Mouse (Mus musculus) frontal cortex, adult (tissue): ENCODE results near the gene Slc35a1.

Experiments
- ATAC-seq: cut with Nextera tagmentation; 2 replicates; pipeline ENCODE4 v1.9.2; 2017; ENCODE audit warnings: mild to moderate bottlenecking, moderate library complexity, mixed read lengths; ENCODE audit not compliant: low TSS enrichment

Slc35a1 gene

DNA sequence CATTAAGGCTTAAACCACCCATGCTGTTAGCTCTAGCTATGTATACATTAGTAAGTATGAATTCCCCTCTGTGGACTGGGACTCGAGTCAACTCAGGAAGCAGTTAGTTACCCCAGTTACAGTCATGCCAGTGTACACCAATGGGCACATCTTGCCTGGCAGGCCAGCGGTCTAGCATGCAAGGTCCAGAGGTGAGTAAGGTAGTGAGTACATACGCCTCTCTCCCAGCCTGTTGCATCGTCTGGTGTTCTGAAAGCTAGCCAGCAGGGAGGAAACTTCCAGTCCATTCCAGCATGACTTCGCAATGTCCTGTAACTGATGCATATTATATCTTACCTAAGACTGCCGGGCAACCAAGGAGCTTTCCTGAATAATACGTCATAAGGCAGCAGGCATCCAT is 34.1 kb downstream of the Slc35a1 start:
- ATAC-seq: no peak

DNA sequence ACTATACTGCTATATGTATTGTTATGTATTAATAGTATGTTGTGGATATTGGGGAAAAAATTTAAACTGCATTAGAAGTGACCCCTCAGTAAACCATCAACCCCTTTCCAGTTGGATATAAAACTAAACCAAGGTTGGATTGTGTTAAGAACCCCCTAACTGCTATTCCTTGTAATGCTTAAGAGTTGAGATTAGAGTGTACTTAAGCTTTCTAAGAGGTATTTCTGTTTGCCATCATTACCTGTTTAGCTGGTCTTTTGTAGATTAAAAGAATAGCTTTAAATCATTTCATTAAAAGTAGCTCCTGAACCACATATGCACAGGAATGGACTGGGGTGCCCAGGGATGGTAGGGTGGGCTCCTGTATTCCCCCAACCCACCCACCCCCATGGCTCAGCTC is 42.5 kb downstream of the Slc35a1 start:
- no peak for ATAC-seq

DNA sequence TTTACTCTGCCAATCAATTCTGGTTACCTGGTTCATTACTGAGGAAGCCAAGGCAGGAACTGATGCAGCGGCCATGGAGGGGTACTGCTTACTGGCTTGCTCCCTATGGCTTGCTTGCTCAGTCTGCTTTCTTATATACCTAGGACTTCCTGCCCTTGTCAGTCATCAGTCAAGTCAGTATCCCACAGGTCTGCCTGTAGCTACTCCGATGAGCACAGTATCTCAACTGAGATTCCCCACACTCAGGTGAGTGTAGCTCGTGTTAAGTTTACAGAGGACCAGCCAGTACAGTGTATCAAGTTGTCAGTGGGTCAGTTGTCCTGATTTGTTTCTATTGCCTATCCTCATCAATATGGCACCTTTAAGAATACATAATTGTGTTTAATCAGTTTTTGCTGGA is 46.5 kb downstream of the Slc35a1 start:
- no peak for ATAC-seq

DNA sequence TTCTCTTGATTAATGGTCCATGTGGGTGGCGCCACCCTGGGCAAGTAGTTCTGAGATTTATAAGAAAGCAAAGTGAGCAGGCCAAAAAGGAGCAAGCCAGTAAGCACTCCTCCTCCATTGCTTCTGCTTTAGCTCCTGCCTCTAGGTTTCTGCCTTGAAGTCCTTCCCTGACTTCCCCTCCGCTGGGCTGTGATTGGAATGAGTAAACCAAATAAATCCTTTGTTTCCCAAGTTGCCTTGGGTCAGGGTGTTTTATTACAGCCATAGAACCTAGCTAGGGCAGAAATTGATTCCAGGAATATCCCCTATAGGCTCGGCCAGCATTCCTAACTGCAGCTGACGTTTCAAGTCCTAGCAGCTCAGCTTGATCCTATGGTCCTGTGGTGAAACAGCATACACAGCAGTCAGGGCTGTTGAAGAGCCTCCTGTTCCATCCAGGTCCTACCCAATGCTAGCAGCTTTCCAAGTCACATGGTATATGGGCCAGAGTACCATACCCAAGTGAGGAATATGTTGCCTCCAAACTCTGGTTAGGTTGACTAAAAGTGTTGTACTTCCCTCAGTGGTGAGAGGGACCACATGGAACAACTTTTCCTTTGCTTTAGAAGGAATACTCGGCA is 47.4 kb downstream of the Slc35a1 start:
- ATAC-seq: no peak

DNA sequence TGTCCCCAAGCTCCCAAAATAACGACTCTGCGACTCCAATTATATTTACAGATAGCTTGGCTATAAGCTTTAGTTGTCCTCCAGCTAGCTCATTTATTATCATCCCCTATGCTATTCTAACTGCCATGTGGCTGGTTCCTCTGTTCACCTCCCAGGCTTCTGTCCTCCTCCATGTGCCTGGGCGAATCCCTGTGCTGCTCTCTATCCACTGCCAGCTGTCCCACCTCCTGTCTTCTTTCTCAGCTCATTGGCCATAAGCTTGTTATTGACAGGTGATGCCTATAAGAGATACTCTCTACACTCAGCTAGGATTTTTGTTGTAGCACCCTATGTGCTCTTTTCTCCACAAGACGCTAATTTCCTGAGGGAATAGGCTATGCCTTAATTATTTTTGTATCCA is 49.4 kb downstream of the Slc35a1 start:
- peak; percentile 65 for ATAC-seq

DNA sequence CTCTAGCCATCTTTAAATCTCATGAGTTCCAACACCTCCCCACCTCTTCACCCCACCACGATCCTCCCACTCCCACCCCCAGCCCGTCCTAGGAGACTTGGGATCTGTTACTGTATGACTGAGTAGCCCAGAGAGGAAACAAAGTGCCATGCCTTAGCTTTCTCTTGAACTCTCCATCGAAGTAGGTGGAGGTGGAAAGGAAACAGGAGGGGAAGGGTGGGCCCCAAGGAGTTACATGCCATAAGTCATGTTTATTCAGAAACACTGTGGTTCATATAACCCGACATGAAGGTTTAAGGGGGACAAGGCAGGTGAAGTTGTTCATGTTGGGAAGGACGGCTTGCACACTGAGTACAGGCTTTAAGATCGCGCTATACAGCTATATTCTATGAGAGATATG is 49.9 kb downstream of the Slc35a1 start:
- ATAC-seq: no peak

DNA sequence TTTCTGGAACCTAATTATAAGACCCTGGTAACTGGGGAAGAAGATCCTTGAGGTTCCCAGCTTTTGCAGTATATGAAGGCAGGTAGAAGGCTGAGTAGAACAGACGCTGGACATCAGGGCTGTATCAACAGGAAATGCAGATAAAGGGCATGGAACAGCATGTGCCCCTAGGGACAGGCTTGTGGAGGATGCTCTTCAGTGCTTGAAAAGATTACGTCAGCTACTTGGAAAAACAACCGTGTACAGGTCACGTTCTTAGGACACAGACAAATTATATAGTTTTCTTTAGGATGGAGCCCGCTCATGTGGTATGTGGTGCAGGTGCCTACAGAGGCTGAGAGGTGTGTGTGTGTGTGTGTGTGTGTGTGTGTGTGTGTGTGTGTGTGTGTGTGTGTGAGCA is 51.2 kb downstream of the Slc35a1 start:
- no peak for ATAC-seq

DNA sequence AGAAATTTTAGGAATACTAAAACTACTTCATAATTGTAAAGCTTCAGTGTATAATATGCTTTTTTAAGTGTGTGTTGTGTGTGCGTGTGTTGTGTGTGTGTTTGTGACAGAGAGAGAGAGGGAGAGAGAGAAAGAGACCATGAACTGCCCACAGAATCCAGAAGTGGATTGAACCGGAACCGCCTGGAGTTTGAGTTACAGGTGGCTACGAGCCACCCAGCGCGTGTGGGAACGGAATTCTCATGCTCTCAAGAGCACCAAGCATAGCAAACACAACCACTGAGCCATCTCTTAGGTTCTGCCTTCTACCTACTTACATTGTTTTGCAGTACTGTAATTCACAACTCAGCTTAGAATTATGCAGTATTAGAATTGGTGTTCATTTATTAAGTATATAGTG is 53.1 kb downstream of the Slc35a1 start:
- no peak for ATAC-seq

DNA sequence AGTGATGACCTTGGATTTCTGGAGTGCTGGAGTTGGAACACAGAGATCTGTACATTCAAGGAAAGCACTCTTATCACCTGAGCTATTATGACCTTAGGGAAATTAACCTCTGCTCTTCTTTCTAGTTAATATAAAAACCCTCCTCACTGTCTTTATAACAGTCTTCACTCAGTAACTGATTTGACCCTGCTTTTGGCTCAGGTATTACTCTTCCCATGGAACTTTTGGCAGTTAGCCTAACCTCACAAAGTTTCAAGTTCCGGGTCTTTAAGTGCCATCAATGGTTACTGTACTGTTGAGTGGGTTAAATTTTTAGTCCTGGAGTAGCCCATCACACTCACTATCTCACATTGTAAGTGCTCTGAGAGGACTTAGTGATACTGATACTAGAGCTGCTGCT is 57.3 kb downstream of the Slc35a1 start:
- ATAC-seq: no peak

DNA sequence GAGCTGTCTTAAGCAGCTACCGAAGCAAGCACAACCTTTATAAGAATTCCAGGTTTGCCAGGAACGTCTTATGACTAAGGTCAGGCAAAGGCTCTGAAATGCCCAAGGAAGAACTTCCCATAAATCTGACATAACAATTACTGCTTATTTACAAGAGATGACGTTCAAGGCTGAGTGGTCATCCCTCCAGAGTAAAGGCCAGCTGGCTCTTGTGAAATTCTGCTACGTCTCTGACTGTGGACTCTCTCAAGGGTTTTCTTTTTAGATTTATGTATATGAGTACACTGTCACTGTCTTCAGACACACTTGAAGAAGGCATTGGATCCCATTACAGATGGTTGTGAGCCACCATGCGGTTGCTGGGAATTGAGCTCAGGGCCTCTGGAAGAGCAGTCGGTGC is 60.8 kb downstream of the Slc35a1 start:
- ATAC-seq: no peak

DNA sequence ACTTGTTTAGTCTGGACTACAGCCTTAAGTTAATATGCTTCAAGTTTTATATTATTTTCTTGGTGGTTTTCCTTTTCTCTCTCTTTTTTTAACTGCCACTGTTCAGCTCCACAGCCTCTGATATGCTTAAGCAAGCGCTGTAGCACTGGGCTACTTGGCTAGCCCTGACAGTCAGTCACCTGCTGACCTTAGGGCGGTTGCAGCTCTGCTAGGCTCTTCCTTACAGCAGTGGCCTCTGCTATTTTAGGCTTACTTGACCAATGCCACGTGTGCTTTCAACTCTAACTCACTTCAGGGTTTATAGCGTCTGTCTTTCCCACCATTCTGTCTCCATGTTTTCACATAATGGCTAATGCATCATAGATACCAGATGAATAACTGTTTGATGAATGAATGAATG is 61.7 kb downstream of the Slc35a1 start:
- no peak for ATAC-seq

DNA sequence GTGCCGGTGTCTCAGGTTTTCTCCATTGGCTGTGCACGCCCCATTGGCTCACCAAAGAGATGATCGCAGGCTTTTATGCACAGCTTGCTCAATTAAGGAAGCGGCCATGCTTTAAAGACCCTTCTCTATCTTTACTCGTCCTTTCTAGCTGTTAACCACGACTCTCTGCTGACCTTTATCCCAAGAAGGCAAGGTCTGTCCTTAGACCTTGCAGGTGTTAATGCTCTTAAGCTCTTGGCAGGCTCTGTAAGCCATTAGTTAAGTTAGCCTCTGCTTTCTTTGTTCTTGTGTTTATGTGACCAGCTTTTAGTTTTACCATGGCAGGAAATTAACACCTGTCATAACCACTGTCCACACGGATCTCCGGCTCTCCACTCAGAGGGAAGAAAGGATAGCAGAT is 71.1 kb downstream of the Slc35a1 start:
- ATAC-seq: no peak

DNA sequence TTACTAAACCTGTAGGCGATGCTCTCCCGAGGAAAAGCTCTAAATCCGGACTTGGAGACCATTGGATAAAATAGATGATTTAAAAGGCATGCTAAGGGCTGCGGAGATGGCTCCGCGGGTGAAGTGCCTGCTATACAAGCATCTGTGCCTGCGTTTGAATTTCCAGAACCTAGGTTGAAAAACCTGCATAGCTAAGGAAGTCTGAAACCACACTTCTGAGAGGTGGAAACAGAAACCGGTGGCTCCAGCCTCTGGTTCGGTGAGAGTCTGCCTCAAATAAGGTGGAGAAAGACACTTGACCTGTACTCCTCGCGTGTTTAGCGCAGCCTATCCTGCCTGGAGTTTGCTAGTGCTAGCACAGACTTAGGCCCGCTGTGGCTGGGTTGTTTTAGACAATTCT is 71.9 kb downstream of the Slc35a1 start:
- ATAC-seq: peak; percentile 31

DNA sequence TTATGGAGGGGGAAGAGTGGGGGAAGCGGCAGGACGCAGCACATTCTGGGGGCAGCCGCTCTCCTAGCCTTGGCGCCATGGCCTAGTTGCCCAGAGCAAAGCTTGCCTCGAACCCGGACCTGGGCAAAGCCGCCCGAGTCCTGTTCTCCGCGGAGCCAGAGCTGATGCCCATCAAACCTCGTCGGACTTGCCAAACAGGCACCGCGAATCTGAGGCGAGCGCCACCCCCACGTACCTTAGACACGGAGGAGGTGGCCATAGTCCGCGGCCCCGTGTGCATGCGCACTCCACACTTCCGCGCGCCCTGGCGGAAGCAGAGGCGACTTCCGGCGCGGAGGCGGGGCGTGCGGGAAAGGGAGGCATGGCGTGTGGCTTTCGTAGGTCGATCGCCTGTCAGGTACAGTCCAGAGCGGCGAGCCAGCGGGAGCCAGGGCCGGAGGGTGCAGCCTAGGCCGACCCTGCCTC is 72.6 kb downstream of the Slc35a1 start, which contains the start of the genes Orc3 and Rars2:
Gene Orc3 (minus strand): TSS at position 315 of the 465 bp plus-strand sequence.
Gene Rars2 (plus strand): TSS at position 328 of the 465 bp plus-strand sequence.
- peak; percentile 95 for ATAC-seq

DNA sequence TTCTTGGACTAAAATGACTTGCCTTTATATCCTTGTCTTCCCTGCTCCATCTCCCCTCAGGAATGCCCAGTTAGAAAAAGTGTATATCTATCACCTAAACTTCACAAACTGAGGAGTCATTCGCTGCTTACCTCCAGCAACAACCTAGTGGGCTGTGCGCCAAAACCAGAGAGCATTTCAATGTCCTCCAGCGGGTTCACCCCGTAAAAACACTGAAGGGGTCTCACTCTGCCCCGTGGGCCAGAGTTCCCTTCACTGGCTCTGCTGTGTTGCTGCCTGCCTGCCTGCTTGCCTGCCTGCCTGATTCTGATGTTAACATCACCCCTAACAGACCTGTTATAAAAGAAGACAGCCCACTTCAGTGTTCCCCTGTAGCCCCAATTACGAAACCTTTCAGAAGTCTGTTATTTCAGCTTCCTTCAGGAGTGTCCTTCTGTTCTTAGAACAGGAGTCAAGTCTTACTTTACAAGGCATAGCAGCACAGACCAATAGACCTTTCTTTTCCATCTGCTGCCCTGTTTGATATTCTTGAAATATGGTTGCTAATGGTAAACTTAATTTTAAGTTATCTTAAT is 73.6 kb downstream of the Slc35a1 start:
- ATAC-seq: no peak
